Mouse (Mus musculus) heart, embryonic 16.5 days (tissue): Measurements from ENCODE around the gene Apof. TPM values are rescaled to one million over a fixed set of nuclear protein-coding genes. Genes with fewer than 3 reads are reported as not detected.

ENCODE experiments used
- ATAC-seq: fragments of 200-750 bp; cut with Nextera tagmentation; replicated peaks from 2 replicates; pipeline ENCODE4 v1.8.0; 2017; ENCODE audit warnings: moderate number of reproducible peaks; ENCODE audit not compliant: insufficient read depth, low FRiP score; ENCODE audit errors: extremely low read depth
- H3K27ac ChIP-seq: fragments of 300-500 bp; sonication (generic); 2 replicates; pipeline ENCODE4 v1.5.1; 2014; ENCODE audit warnings: mild to moderate bottlenecking, low read length, control low read depth, moderate library complexity
- H3K27me3 ChIP-seq: fragments of 300-500 bp; sonication (generic); 2 replicates; pipeline ENCODE4 v1.6.1; 2014; ENCODE audit warnings: low read length, mixed read lengths; ENCODE audit not compliant: control insufficient read depth, insufficient read depth
- H3K36me3 ChIP-seq: fragments of 300-500 bp; sonication (generic); 2 replicates; pipeline ENCODE4 v1.6.1; 2014; ENCODE audit not compliant: control insufficient read depth, insufficient read depth
- H3K4me1 ChIP-seq: fragments of 300-500 bp; sonication (generic); 2 replicates; pipeline ENCODE4 v1.6.1; 2014; ENCODE audit warnings: low read length, mixed read lengths; ENCODE audit not compliant: control insufficient read depth, insufficient read depth
- H3K4me2 ChIP-seq: fragments of 300-500 bp; sonication (generic); 2 replicates; pipeline ENCODE4 v1.6.1; 2014; ENCODE audit warnings: low read depth, mild to moderate bottlenecking, control low read depth, low read length
- H3K4me3 ChIP-seq: fragments of 300-500 bp; sonication (generic); 2 replicates; pipeline ENCODE4 v1.5.1; 2014; ENCODE audit warnings: mild to moderate bottlenecking, control low read depth, low read length
- H3K9ac ChIP-seq: fragments of 300-500 bp; sonication (generic); 2 replicates; pipeline ENCODE4 v1.6.1; 2014; ENCODE audit warnings: low read length, control low read depth
- H3K9me3 ChIP-seq: fragments of 300-500 bp; sonication (generic); replicated peaks from 2 replicates; pipeline ENCODE4 v1.6.1; 2016; ENCODE audit warnings: low read length; ENCODE audit not compliant: control insufficient read depth
- WGBS: fragments of 180-500 bp; shearing (Covaris S2); extraction: QIAGEN DNeasy Blood & Tissue Kit; methylation state at CpG from one replicate; pipeline ENCODE4 v1.1.7; 2014; 5-methylcytosine and 5-hydroxymethylcytosine counted together
- polyA plus RNA-seq: library from polyadenylated mRNA; unstranded; fragments of >200 nt; fragmentation: Nextera tagmentation; extraction: Ambion mirVana; gene quantifications from 2 replicates; pipeline ENCODE4 v1.2.1, GENCODE M21; 2015

Apof gene
- polyA plus RNA-seq, 1 experiment from 2014 or later = 0.26 TPM

- no peaks in the 10 kb centered on the region for H3K9me3 ChIP-seq
- peaks cover 16% of the 10 kb centered on the region for H3K4me1 ChIP-seq
- peak; percentile 47 for ATAC-seq
- under 1% methylated on average over 14 of the region's 14 CpGs for WGBS
- H3K27ac ChIP-seq = peak overlapping the region; percentile 97
- H3K4me3 ChIP-seq = peak overlapping the region; percentile 86
- no peaks in the 10 kb centered on the region for H3K27me3 ChIP-seq
- peak overlapping the region; percentile 91 for H3K9ac ChIP-seq
- H3K4me2 ChIP-seq = peak overlapping the region; percentile 96
- H3K36me3 ChIP-seq = no peaks in the 10 kb centered on the region
Observed at GRCm38 (mm10) chr10:128232420-128232985, 36.0 kb upstream of the Apof start.

GRCm38 (mm10) chr10:128236321-128236720, 32.1 kb upstream of the Apof start:
- Histone ChIP-seq H3K9ac (no peak overlapping the region), H3K4me3 (no peak overlapping the region), H3K4me1 (peaks cover 11% of the 10 kb centered on the region), H3K27ac (no peak overlapping the region), H3K4me2 (no peak overlapping the region), H3K27me3 (no peaks in the 10 kb centered on the region), H3K9me3 (no peaks in the 10 kb centered on the region), H3K36me3 (peaks cover 8% of the 10 kb centered on the region)
- WGBS = 74% methylated on average over 4 of the region's 4 CpGs
- ATAC-seq = no peak

GRCm38 (mm10) chr10:128237807-128238480, 30.5 kb upstream of the Apof start:
- ATAC-seq = no peak
- no peak overlapping the region for H3K4me3 ChIP-seq
- H3K4me1 ChIP-seq = peaks cover 8% of the 10 kb centered on the region; the same call in 1 of the 2 replicates
- H3K9ac ChIP-seq = no peak overlapping the region
- no peak overlapping the region for H3K27ac ChIP-seq
- no peak overlapping the region for H3K4me2 ChIP-seq
- peaks cover 13% of the 10 kb centered on the region for H3K36me3 ChIP-seq
- WGBS = 70% methylated on average over 15 of the region's 15 CpGs
- H3K27me3 ChIP-seq = no peaks in the 10 kb centered on the region
- H3K9me3 ChIP-seq = no peaks in the 10 kb centered on the region

GRCm38 (mm10) chr10:128239140-128239539, 29.3 kb upstream of the Apof start:
- H3K27me3 ChIP-seq = no peaks in the 10 kb centered on the region
- no peak overlapping the region for H3K4me2 ChIP-seq
- 90% methylated on average over 4 of the region's 4 CpGs for WGBS
- H3K9me3 ChIP-seq = no peaks in the 10 kb centered on the region
- H3K9ac ChIP-seq = no peak overlapping the region
- H3K4me3 ChIP-seq = no peak overlapping the region
- no peak overlapping the region for H3K27ac ChIP-seq
- peaks cover 10% of the 10 kb centered on the region; the same call in 1 of the 2 replicates for H3K4me1 ChIP-seq
- peaks cover 17% of the 10 kb centered on the region for H3K36me3 ChIP-seq
- no peak for ATAC-seq

DNA sequence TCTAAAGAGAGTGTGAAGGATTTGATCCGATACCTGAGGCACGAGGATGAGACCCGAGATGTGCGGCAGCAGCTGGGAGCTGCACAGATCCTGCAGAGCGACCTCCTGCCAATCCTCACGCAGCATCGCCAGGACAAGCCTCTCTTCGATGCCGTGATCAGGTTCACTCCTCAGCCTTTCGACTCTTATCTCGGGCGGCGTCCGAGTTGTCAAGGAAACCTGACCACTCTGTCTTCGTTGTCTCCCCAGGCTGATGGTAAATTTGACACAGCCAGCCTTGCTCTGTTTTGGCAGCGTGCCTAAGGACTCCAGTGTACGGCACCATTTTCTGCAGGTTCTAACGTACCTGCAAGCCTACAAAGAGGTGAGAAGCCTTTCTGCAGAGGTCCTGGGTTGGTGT, 28.3 kb upstream of the Apof start:
- 65% methylated on average over 18 of the region's 18 CpGs for WGBS
- no peaks in the 10 kb centered on the region for H3K9me3 ChIP-seq
- no peak for ATAC-seq
- H3K9ac ChIP-seq = no peak overlapping the region
- no peak overlapping the region for H3K4me2 ChIP-seq
- no peak overlapping the region for H3K4me3 ChIP-seq
- peaks cover 19% of the 10 kb centered on the region for H3K36me3 ChIP-seq
- H3K4me1 ChIP-seq = peaks cover 10% of the 10 kb centered on the region; the same call in 1 of the 2 replicates
- no peak overlapping the region for H3K27ac ChIP-seq
- no peaks in the 10 kb centered on the region for H3K27me3 ChIP-seq

DNA sequence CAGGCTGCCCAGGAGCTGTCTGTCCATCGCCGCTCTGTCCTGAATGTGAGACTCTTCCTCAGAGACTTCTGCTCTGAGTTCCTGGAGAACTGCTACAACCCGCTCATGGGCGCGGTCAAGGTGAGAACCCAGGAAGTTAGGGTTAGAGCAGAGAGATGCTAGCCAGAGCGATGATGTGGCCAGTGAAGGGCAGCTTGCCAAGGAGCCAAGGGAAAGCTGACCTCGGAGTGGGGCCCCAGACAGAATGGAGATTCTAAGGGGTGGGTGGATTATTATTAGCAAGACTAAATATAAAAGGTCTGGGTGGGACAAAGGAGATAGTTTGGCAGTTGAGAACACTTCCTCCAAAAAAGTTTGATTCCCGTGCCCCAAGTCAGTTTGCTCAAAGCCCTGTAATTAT, 25.2 kb upstream of the Apof start:
- Histone ChIP-seq H3K9ac (peak overlapping the region; percentile 22; the same call in 1 of the 2 replicates), H3K27ac (peak overlapping the region; percentile 64)
- no peak for ATAC-seq

DNA sequence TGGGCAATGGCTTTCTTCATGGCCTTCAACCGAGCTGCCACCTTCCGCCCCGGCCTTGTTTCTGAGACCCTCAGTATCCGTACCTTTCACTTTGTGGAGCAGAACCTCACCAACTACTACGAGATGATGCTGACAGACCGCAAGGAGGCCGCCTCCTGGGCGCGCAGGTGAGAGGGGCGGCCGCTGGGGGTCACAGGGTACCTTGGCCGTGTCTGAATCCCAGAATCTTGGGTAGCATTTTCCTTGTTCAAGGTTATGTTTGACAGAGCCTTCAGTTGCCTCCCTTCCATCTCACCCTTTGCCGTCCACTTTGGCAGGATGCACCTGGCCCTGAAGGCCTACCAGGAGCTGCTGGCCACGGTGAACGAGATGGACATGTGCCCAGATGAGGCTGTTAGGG, 24.4 kb upstream of the Apof start:
- 91% methylated on average over 15 of the region's 15 CpGs for WGBS
- no peak overlapping the region for H3K4me2 ChIP-seq
- peaks cover 23% of the 10 kb centered on the region for H3K36me3 ChIP-seq
- H3K9ac ChIP-seq = no peak overlapping the region
- peaks cover 5% of the 10 kb centered on the region; the same call in 1 of the 2 replicates for H3K4me1 ChIP-seq
- H3K27me3 ChIP-seq = no peaks in the 10 kb centered on the region
- H3K27ac ChIP-seq = no peak overlapping the region
- no peak for ATAC-seq
- H3K9me3 ChIP-seq = no peaks in the 10 kb centered on the region
- H3K4me3 ChIP-seq = no peak overlapping the region

More for the DNA sequence above, 25.2 kb upstream of the Apof start:
- H3K4me2 ChIP-seq = no peak overlapping the region
- H3K4me3 ChIP-seq = no peak overlapping the region
- H3K9me3 ChIP-seq = no peaks in the 10 kb centered on the region
- 73% methylated on average over 8 of the region's 8 CpGs for WGBS
- H3K27me3 ChIP-seq = no peaks in the 10 kb centered on the region
- H3K36me3 ChIP-seq = peaks cover 20% of the 10 kb centered on the region
- peaks cover 5% of the 10 kb centered on the region; the same call in 1 of the 2 replicates for H3K4me1 ChIP-seq

DNA sequence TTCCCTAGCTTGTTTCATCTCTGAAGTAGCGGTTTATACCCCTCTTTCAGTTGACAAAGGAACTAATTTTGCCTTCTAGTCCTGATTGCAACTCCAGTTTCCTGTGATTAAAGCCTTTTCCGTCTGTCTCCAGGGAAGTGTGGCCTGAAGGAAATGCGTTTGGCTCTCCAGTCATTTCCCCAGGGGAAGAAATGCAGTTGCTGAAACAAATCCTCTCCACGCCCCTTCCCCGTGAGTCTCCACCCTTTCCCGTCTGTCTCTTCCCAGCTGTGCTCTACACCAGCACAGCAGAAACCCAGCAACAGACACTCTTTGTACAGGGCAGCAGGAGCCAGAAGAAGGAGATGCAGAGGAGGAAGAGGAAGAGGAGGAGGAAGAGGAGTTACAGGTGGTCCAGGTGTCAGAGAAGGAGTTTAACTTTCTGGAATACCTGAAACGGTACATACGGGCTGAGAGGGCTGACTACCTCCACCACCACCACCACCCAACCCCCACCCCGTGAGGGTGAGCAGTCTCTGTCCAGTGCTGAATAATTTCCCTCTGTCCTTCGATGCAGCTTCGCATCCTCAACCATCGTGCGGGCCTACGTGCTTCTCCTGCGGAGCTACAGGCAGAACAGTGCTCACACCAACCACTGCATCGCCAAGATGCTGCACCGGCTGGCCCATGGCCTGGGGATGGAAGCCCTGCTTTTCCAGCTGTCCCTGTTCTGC, 21.3 kb upstream of the Apof start:
- Histone ChIP-seq H3K4me2 (peak overlapping the region; percentile 23), H3K27ac (peak overlapping the region; percentile 78), H3K27me3 (no peaks in the 10 kb centered on the region), H3K4me1 (peaks cover 5% of the 10 kb centered on the region; the same call in 1 of the 2 replicates), H3K4me3 (peak overlapping the region; percentile 9; the same call in 1 of the 2 replicates), H3K9ac (no peak overlapping the region), H3K36me3 (peaks cover 37% of the 10 kb centered on the region), H3K9me3 (no peaks in the 10 kb centered on the region)
- WGBS = 71% methylated on average over 17 of the region's 17 CpGs
- ATAC-seq = peak; percentile 71

DNA sequence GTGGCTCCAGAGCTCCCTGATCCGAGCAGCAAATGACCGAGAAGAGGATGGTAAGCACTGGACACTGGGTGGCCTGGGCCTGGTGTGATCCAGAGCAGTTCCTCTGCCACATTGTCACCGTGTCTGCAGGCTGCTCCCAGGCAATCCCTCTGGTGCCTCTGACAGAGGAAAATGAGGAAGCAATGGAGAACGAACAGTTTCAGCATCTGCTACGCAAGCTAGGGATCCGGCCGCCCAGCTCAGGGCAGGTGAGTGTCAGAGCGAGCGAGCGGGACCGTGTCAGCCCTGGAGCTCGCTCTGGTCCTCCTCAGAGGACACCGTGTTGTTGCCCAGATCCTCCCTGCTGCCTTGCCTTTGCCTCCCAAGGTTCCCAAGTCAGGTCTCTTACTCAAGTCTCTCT, 17.9 kb upstream of the Apof start:
- Histone ChIP-seq H3K4me1 (no peaks in the 10 kb centered on the region), H3K4me2 (no peak overlapping the region), H3K9me3 (no peaks in the 10 kb centered on the region), H3K4me3 (no peak overlapping the region), H3K9ac (no peak overlapping the region), H3K36me3 (peaks cover 36% of the 10 kb centered on the region), H3K27ac (no peak overlapping the region), H3K27me3 (no peaks in the 10 kb centered on the region)
- 91% methylated on average over 13 of the region's 13 CpGs for whole genome bisulfite sequencing
- no peak for ATAC-seq
